Mouse (Mus musculus) lung, postnatal 0 days (tissue): Measurements from ENCODE around the gene Pde4d.

ENCODE experiments used
- CTCF ChIP-seq: IDR thresholded peaks from 2 replicates; pipeline ENCODE4 v1.5.1; 2016; ENCODE audit warnings: antibody characterized with exemption, mild to moderate bottlenecking
- EP300 ChIP-seq: IDR thresholded peaks from 2 replicates; pipeline ENCODE4 v1.6.1; 2016; ENCODE audit warnings: antibody characterized with exemption, mild to moderate bottlenecking, control low read depth

DNA sequence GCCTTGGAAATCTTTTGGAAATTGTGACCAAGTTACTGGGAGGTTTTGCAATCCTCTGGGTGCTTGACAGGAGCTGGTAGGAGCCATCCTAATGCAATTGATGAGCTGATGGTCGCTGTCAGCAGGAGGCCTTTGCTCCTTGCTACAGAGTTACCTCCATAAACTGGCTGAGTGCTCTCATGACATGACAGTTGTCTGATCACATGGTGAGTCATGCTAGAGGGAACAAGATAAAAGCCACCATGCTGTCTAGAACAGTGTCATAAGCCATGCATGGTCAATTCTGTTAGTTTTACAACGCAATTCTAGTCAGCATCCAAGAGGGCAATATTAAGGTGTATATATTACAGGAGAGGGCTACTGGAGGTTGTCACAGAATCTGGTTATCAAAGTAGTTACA, 34.3 kb upstream of the Pde4d start:
- TF ChIP-seq CTCF (no peak), EP300 (no peak)
